ENCODE assay signal across 10 mouse cellular contexts in genomic region chr7:44475046-44475614, GRCm38 (mm10). TPM values are rescaled to one million over a fixed set of nuclear protein-coding genes. Genes with fewer than 3 reads are reported as not detected.
DNase-seq lines count a peak whose midpoint lies in the region; ATAC-seq and TF ChIP-seq lines count a peak whose summit lies in the region.
"Had no signal": no experiment of that assay in that cellular context is flagged by ENCODE, and none has a peak within 500 bp of the region (broad histone marks: within the 10 kb centered on the region; RNA-seq: fewer than 3 reads in every experiment).

No protein-coding gene starts in this region.

- H3K27me3 ChIP-seq in hindbrain, embryonic 14.5 days (ENCODE audit: control insufficient read depth, insufficient read depth, low read length) = peaks cover 31% of the 10 kb centered on the region
- no peaks in the 10 kb centered on the region for H3K27me3 ChIP-seq in neural tube, embryonic 14.5 days (ENCODE audit: control insufficient read depth, insufficient read depth, low read length)
- peaks cover 42% of the 10 kb centered on the region for H3K27me3 ChIP-seq in liver, postnatal 0 days (ENCODE audit: insufficient read depth, low read length)

- TF ChIP-seq EP300 in liver, postnatal 0 days (IDR thresholded peaks at IDR 0.05; ENCODE audit: low read depth) = no peak

- 24% methylated on average over 5 of the region's 5 CpGs for WGBS in hindbrain, embryonic 14.5 days
- 33% methylated on average over 5 of the region's 5 CpGs for whole genome bisulfite sequencing in neural tube, embryonic 14.5 days
- 31% methylated on average over 5 of the region's 5 CpGs for WGBS in liver, postnatal 0 days (ENCODE audit: insufficient replicate concordance)

- intact Hi-C loops in gastrocnemius, adult 2 months (cut with DNase I) = no loop called here

- H3K9ac ChIP-seq in hindbrain, embryonic 14.5 days = no peak overlapping the region
- H3K9ac ChIP-seq in neural tube, embryonic 14.5 days (replicated peaks; ENCODE audit: low read depth, low read length) = no peak overlapping the region
- H3K9ac ChIP-seq in liver, postnatal 0 days (replicated peaks) = no peak overlapping the region

- no peak overlapping the region for H3K4me3 ChIP-seq in gastrocnemius, adult 2 months
- no peak overlapping the region for H3K4me3 ChIP-seq in hindbrain, embryonic 14.5 days (replicated peaks; ENCODE audit: low read length)
- no peak overlapping the region for H3K4me3 ChIP-seq in neural tube, embryonic 14.5 days (ENCODE audit: low read depth, low read length)
- H3K4me3 ChIP-seq in liver, postnatal 0 days (ENCODE audit: low read depth, low read length) = no peak overlapping the region

- ATAC-seq in hindbrain, embryonic 14.5 days (ENCODE audit: low FRiP score) = no peak
- ATAC-seq in neural tube, embryonic 14.5 days (ENCODE audit: low read depth) = no peak
- no peak for ATAC-seq in liver, postnatal 0 days

- H3K36me3 ChIP-seq in hindbrain, embryonic 14.5 days (replicated peaks; ENCODE audit: control insufficient read depth, insufficient read depth) = no peaks in the 10 kb centered on the region
- H3K36me3 ChIP-seq in neural tube, embryonic 14.5 days (ENCODE audit: control insufficient read depth, insufficient read depth, low read length) = no peaks in the 10 kb centered on the region
- H3K36me3 ChIP-seq in liver, postnatal 0 days (replicated peaks; ENCODE audit: insufficient read depth, low read length) = peaks cover 5% of the 10 kb centered on the region

- no peak for DNase-seq in gastrocnemius, adult 2 months
- no peak for DNase-seq in gastrocnemius, postnatal 25 days
- DNase-seq in right cerebral cortex, postnatal 10 days (ENCODE audit: low spot score in 2 of 2) = peak; percentile 27 to 47
- no peak for DNase-seq in right cerebral cortex, postnatal 4 days
- no peak for DNase-seq in hindbrain, embryonic 14.5 days (ENCODE audit: low spot score)
- DNase-seq in thymus, postnatal 14 days = no peak
- no peak for DNase-seq in liver, postnatal 0 days

- H3K9me3 ChIP-seq in hindbrain, embryonic 14.5 days (ENCODE audit: control insufficient read depth, low read length) = no peaks in the 10 kb centered on the region
- H3K9me3 ChIP-seq in neural tube, embryonic 14.5 days (ENCODE audit: control insufficient read depth, low read length) = no peaks in the 10 kb centered on the region
- no peaks in the 10 kb centered on the region for H3K9me3 ChIP-seq in liver, postnatal 0 days (ENCODE audit: low read length)
- H3K9me3 ChIP-seq: megakaryocyte, embryonic 14.5 days had no signal

- peaks cover 22% of the 10 kb centered on the region for H3K4me1 ChIP-seq in hindbrain, embryonic 14.5 days (replicated peaks; ENCODE audit: control insufficient read depth, insufficient read depth, low read length)
- peaks cover 7% of the 10 kb centered on the region for H3K4me1 ChIP-seq in neural tube, embryonic 14.5 days (ENCODE audit: control insufficient read depth, insufficient read depth, low read length)
- peaks cover 21% of the 10 kb centered on the region for H3K4me1 ChIP-seq in liver, postnatal 0 days (ENCODE audit: insufficient read depth)

- no peak overlapping the region for H3K4me2 ChIP-seq in hindbrain, embryonic 14.5 days (replicated peaks)
- no peak overlapping the region for H3K4me2 ChIP-seq in neural tube, embryonic 14.5 days (ENCODE audit: low read depth, low read length)
- no peak overlapping the region for H3K4me2 ChIP-seq in liver, postnatal 0 days (ENCODE audit: low read depth, low read length)

- TF ChIP-seq CTCF in gastrocnemius, adult 2 months (IDR thresholded peaks at IDR 0.05) = no peak
- TF ChIP-seq CTCF in liver, postnatal 0 days (IDR thresholded peaks at IDR 0.05; ENCODE audit: low read depth) = no peak

- peak overlapping the region; percentile 90 for H3K27ac ChIP-seq in gastrocnemius, adult 2 months
- H3K27ac ChIP-seq in hindbrain, embryonic 14.5 days = peak overlapping the region; percentile 29
- H3K27ac ChIP-seq in neural tube, embryonic 14.5 days (ENCODE audit: low read depth, low read length) = peak overlapping the region; percentile 60
- no peak overlapping the region for H3K27ac ChIP-seq in liver, postnatal 0 days (ENCODE audit: low read depth)

RNA-seq across cellular contexts. Expression of gene Josd2, which starts 7.3 kb away (rescaled TPM):
- total RNA-seq in gastrocnemius, adult 2 months (2021) = 10 to 100 TPM; 51.0 to 57.0 TPM
- total RNA-seq in gastrocnemius, postnatal 25 days (2021) = 10 to 100 TPM; 62.8 to 69.1 TPM
- 26.9 and 33.4 TPM in 2 replicates for polyA plus RNA-seq in hindbrain, embryonic 14.5 days (2014; fragmentation: Nextera tagmentation; extraction: Ambion mirVana)
- polyA plus RNA-seq in neural tube, embryonic 14.5 days (2014; fragmentation: Nextera tagmentation; extraction: Ambion mirVana) = 26.9 and 33.4 TPM in 2 replicates
- 59.7 and 63.1 TPM in 2 replicates for polyA plus RNA-seq in liver, postnatal 0 days (2015; fragmentation: Nextera tagmentation; extraction: Ambion mirVana)

RNA-seq across cellular contexts. Expression of gene Aspdh, which starts 9.9 kb away (rescaled TPM):
- not detected for total RNA-seq in gastrocnemius, adult 2 months (2021)
- total RNA-seq in gastrocnemius, postnatal 25 days (2021) = not detected
- 3.4 and 5.1 TPM in 2 replicates for polyA plus RNA-seq in hindbrain, embryonic 14.5 days (2014; fragmentation: Nextera tagmentation; extraction: Ambion mirVana)
- polyA plus RNA-seq in neural tube, embryonic 14.5 days (2014; fragmentation: Nextera tagmentation; extraction: Ambion mirVana) = 3.3 and 5.2 TPM in 2 replicates
- polyA plus RNA-seq in liver, postnatal 0 days (2015; fragmentation: Nextera tagmentation; extraction: Ambion mirVana) = 38.9 and 44.3 TPM in 2 replicates
- total RNA-seq: hematopoietic stem cell, adult 5-6 weeks had no signal

RNA-seq across cellular contexts. Expression of gene Emc10, which starts 21.2 kb away (rescaled TPM):
- total RNA-seq in gastrocnemius, adult 2 months (2021) = 10 to 100 TPM; 43.6 to 52.2 TPM
- total RNA-seq in gastrocnemius, postnatal 25 days (2021) = 10 to 100 TPM; 41.4 to 53.2 TPM
- 167 and 182 TPM in 2 replicates for polyA plus RNA-seq in hindbrain, embryonic 14.5 days (2014; fragmentation: Nextera tagmentation; extraction: Ambion mirVana)
- polyA plus RNA-seq in neural tube, embryonic 14.5 days (2014; fragmentation: Nextera tagmentation; extraction: Ambion mirVana) = 153 and 162 TPM in 2 replicates
- polyA plus RNA-seq in liver, postnatal 0 days (2015; fragmentation: Nextera tagmentation; extraction: Ambion mirVana) = 32.4 and 35.9 TPM in 2 replicates

RNA-seq across cellular contexts. Expression of gene Fam71e1, which starts 21.3 kb away (rescaled TPM):
- 1 to 10 TPM; 2.4 to 5.5 TPM for total RNA-seq in gastrocnemius, adult 2 months (2021)
- 1 to 10 TPM; 2.5 to 2.9 TPM for total RNA-seq in gastrocnemius, postnatal 25 days (2021)
- 10.9 and 23.8 TPM in 2 replicates for polyA plus RNA-seq in hindbrain, embryonic 14.5 days (2014; fragmentation: Nextera tagmentation; extraction: Ambion mirVana)
- polyA plus RNA-seq in neural tube, embryonic 14.5 days (2014; fragmentation: Nextera tagmentation; extraction: Ambion mirVana) = 19.5 and 24.9 TPM in 2 replicates
- polyA plus RNA-seq in liver, postnatal 0 days (2015; fragmentation: Nextera tagmentation; extraction: Ambion mirVana) = 3.3 and 4.1 TPM in 2 replicates
- total RNA-seq: hematopoietic stem cell, adult 5-6 weeks had no signal

RNA-seq across cellular contexts. Expression of gene Lrrc4b, which starts 46.3 kb away (rescaled TPM):
- total RNA-seq in gastrocnemius, adult 2 months (2021) = not detected
- total RNA-seq in gastrocnemius, postnatal 25 days (2021) = under 1 TPM; 0.24 to 0.43 TPM
- polyA plus RNA-seq in hindbrain, embryonic 14.5 days (2014; fragmentation: Nextera tagmentation; extraction: Ambion mirVana) = 26.4 and 26.5 TPM in 2 replicates
- 21.9 and 28.1 TPM in 2 replicates for polyA plus RNA-seq in neural tube, embryonic 14.5 days (2014; fragmentation: Nextera tagmentation; extraction: Ambion mirVana)
- polyA plus RNA-seq in liver, postnatal 0 days (2015; fragmentation: Nextera tagmentation; extraction: Ambion mirVana) = not detected in 2 replicates
- total RNA-seq: hematopoietic stem cell, adult 5-6 weeks had no signal

Comparison
In these comparisons a context has a peak if more than half of its experiments do, and no peak if none do; other contexts are left out.
1. DNase-seq: peak in right cerebral cortex, postnatal 10 days (2 of 2); none in gastrocnemius, adult 2 months (single experiment), gastrocnemius, postnatal 25 days (single experiment), right cerebral cortex, postnatal 4 days (single experiment), hindbrain, embryonic 14.5 days (single experiment), thymus, postnatal 14 days (single experiment) and liver, postnatal 0 days (single experiment).